Mouse (Mus musculus): Measurements from ENCODE around the gene Uhrf1bp1. TPM values are rescaled to one million over a fixed set of nuclear protein-coding genes. Genes with fewer than 3 reads are reported as not detected.

Gene Uhrf1bp1
- total and polyA plus RNA-seq, 3 experiments, result 23.1 to 43.6 TPM; not detected in 1

DNA sequence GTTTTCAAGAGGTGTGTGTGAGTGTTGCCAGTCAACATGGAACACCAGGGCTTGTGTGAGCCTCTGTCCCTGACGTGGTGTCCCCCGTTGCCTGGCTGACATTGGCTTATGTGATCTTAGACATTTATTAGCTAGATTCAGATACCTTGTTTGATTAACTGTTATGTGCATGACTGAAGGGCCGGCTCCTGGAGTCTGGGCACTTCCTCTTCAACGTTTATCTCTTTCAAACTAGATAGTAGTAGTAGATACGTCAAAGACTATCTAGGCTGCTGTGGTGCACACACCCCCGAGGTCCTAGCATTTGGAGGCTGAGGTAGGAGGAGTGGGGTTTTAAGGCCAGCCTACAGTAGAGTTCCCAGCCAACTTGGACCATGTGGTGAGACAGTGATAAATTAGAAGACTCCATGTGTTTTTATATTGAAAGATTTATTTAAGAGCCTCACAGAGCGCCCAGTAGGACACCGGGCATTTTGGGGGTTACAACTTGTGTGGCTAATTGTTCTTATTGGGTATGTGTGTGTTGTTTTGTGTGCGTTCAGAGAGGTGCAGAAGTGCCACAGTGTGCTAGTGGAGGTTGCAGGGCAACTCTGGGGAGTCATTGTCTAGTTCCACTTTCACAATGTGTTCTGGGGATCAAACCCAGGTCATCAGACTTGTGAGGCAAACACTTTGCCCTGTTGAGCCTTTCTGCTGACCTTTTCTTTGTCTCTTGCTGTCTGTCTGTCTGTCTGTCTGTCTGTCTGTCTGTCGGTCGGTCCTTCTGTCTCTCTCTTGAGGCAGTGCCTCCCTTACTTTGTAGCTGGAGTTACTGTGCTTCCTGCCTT lies 1.6 kb downstream of the Uhrf1bp1 start:
- DNase-seq (ENCODE audit: low read depth, low spot score), result peak; percentile 89
- Histone ChIP-seq H3K27ac (ENCODE audit: control insufficient read depth, low read depth, low read length) (peak overlapping the region; percentile 82), H3K9ac (ENCODE audit: control insufficient read depth, low read depth, low read length, poor library complexity, severe bottlenecking) (peak overlapping the region; percentile 86), H3K27me3 (ENCODE audit: control insufficient read depth in 1 of 2, insufficient read depth in 2 of 2, low read length in 2 of 2) (no peaks in the 10 kb centered on the region), H3K4me1 (ENCODE audit: control insufficient read depth in 1 of 2, insufficient read depth in 2 of 2, low read length in 2 of 2) (peaks cover 16 to 23% of the 10 kb centered on the region in 2 experiments), H3K4me3 (ENCODE audit: control insufficient read depth in 1 of 2, insufficient read depth in 1 of 2, low read depth in 2 of 2, low read length in 2 of 2) (peak overlapping the region; percentile 75 to 97), H3K79me2 (ENCODE audit: control insufficient read depth, insufficient read depth, low read length, poor library complexity) (peaks cover 60% of the 10 kb centered on the region), H3K36me3 (ENCODE audit: control insufficient read depth in 1 of 2, insufficient read depth in 2 of 2, low read length in 2 of 2) (peaks cover 2 to 19% of the 10 kb centered on the region in 2 experiments), H3K9me3 (replicated peaks; ENCODE audit: insufficient read depth, low read length) (no peaks in the 10 kb centered on the region)
- TF ChIP-seq POLR2AphosphoS2 (IDR thresholded peaks at IDR 0.05; ENCODE audit: low read length) (peak; percentile 46; the same call in 1 of the 2 replicates), CHD1 (IDR thresholded peaks at IDR 0.05; ENCODE audit: low read depth, low read length) (peak; percentile 13; the same call in 1 of the 2 replicates), GATA1 (IDR thresholded peaks at IDR 0.05; ENCODE audit: low read depth, low read length) (peak; percentile 77), BHLHE40 (IDR thresholded peaks at IDR 0.05; ENCODE audit: borderline replicate concordance, low read depth, low read length) (no peak), ETS1 (IDR thresholded peaks at IDR 0.05; ENCODE audit: low read depth, low read length) (peak; percentile 88), MYB (IDR thresholded peaks at IDR 0.05; ENCODE audit: low read depth, low read length) (no peak), POLR2A (IDR thresholded peaks at IDR 0.05; ENCODE audit: control insufficient read depth in 1 of 2, insufficient read depth in 1 of 2, low read depth in 1 of 2, low read length in 2 of 2, poor library complexity in 1 of 2) (peak; percentile 6 to 52; a peak in 1 of 4 replicates), TCF12 (IDR thresholded peaks at IDR 0.05; ENCODE audit: low read depth, low read length) (peak; percentile 70), SIN3A (IDR thresholded peaks at IDR 0.05; ENCODE audit: low read length) (peak; percentile 82), EP300 (IDR thresholded peaks at IDR 0.05; ENCODE audit: low read depth in 1 of 2, low read length in 2 of 2) (peak in 1 of 2 experiments; percentile 72), MAX (IDR thresholded peaks at IDR 0.05; ENCODE audit: low read length) (peak; percentile 65), ELF1 (IDR thresholded peaks at IDR 0.05; ENCODE audit: low read depth, low read length) (peak; percentile 62; the same call in 1 of the 2 replicates), TAL1 (IDR thresholded peaks at IDR 0.05; ENCODE audit: low read length) (peak; percentile 43; the same call in 1 of the 2 replicates), JUND (IDR thresholded peaks at IDR 0.05; ENCODE audit: low read depth, low read length) (no peak), MYC (IDR thresholded peaks at IDR 0.05; ENCODE audit: low read depth, low read length) (peak; percentile 74; the same call in 1 of the 2 replicates), MXI1 (IDR thresholded peaks at IDR 0.05; ENCODE audit: low read depth, low read length) (peak; percentile 97), RAD21 (IDR thresholded peaks at IDR 0.05; ENCODE audit: low read depth, low read length) (no peak), MAZ (IDR thresholded peaks at IDR 0.05; ENCODE audit: low read depth, low read length) (0 out of 2 replicates have a peak, but pooled peaks have one; percentile 40)

GRCm38 (mm10) chr17:27859131-27859530 lies 2.9 kb downstream of the Uhrf1bp1 start:
- peak; percentile 70 for DNase-seq (ENCODE audit: low read depth, low spot score)
- H3K4me1 ChIP-seq (ENCODE audit: control insufficient read depth in 1 of 2, insufficient read depth in 2 of 2, low read length in 2 of 2), result peaks cover 16 to 23% of the 10 kb centered on the region in 2 experiments
- no peaks in the 10 kb centered on the region for H3K27me3 ChIP-seq (ENCODE audit: control insufficient read depth in 1 of 2, insufficient read depth in 2 of 2, low read length in 2 of 2)
- peaks cover 72% of the 10 kb centered on the region for H3K79me2 ChIP-seq (ENCODE audit: control insufficient read depth, insufficient read depth, low read length, poor library complexity)
- peak overlapping the region; percentile 86 for H3K9ac ChIP-seq (ENCODE audit: control insufficient read depth, low read depth, low read length, poor library complexity, severe bottlenecking)
- peak overlapping the region; percentile 75 to 97 for H3K4me3 ChIP-seq (ENCODE audit: control insufficient read depth in 1 of 2, insufficient read depth in 1 of 2, low read depth in 2 of 2, low read length in 2 of 2)
- peak overlapping the region; percentile 82 for H3K27ac ChIP-seq (ENCODE audit: control insufficient read depth, low read depth, low read length)
- H3K36me3 ChIP-seq (ENCODE audit: control insufficient read depth in 1 of 2, insufficient read depth in 2 of 2, low read length in 2 of 2), result peaks cover 2 to 19% of the 10 kb centered on the region in 2 experiments
- no peaks in the 10 kb centered on the region for H3K9me3 ChIP-seq (replicated peaks; ENCODE audit: insufficient read depth, low read length)
- TF ChIP-seq ELF1 (IDR thresholded peaks at IDR 0.05; ENCODE audit: low read depth, low read length) (no peak), MAZ (IDR thresholded peaks at IDR 0.05; ENCODE audit: low read depth, low read length) (no peak), ZKSCAN1 (IDR thresholded peaks at IDR 0.05; ENCODE audit: low read depth, low read length) (no peak), POLR2AphosphoS5 (IDR thresholded peaks at IDR 0.05; ENCODE audit: borderline replicate concordance, low read depth, low read length) (no peak), NRF1 (IDR thresholded peaks at IDR 0.05; ENCODE audit: insufficient read depth, low read depth, low read length, poor library complexity, severe bottlenecking) (no peak), NELFE (IDR thresholded peaks at IDR 0.05; ENCODE audit: low read depth, low read length) (no peak), JUND (IDR thresholded peaks at IDR 0.05; ENCODE audit: low read depth, low read length) (no peak), KAT2A (conservative IDR thresholded peaks at IDR 0.05; ENCODE audit: low read depth, low read length) (no peak), USF1 (IDR thresholded peaks at IDR 0.05; ENCODE audit: low read depth, low read length) (0 out of 2 replicates have a peak, but pooled peaks have one; percentile 9), E2F4 (IDR thresholded peaks at IDR 0.05; ENCODE audit: borderline replicate concordance, low read depth, low read length) (no peak), ZC3H11A (IDR thresholded peaks at IDR 0.05; ENCODE audit: low read depth, low read length) (no peak), MAFK (IDR thresholded peaks at IDR 0.05; ENCODE audit: borderline replicate concordance, low read depth, low read length) (no peak), ZMIZ1 (IDR thresholded peaks at IDR 0.05; ENCODE audit: low read depth, low read length) (no peak), RCOR1 (IDR thresholded peaks at IDR 0.05; ENCODE audit: low read depth, low read length) (peak; percentile 49; the same call in 1 of the 2 replicates), MXI1 (IDR thresholded peaks at IDR 0.05; ENCODE audit: low read depth, low read length) (peak; percentile 56), CHD1 (IDR thresholded peaks at IDR 0.05; ENCODE audit: low read depth, low read length) (no peak), TBP (IDR thresholded peaks at IDR 0.05; ENCODE audit: low read depth, low read length) (no peak)

All from MEL (cell line).